Mouse (Mus musculus): ENCODE results near the gene Gli3.

- TF ChIP-seq POLR2A (IDR thresholded peaks at IDR 0.05; ENCODE audit: borderline replicate concordance, low read depth, low read length): no peak
- no peak for TF ChIP-seq CTCF (IDR thresholded peaks at IDR 0.05; ENCODE audit: low read depth, low read length)
These were observed 5.4 kb downstream of the Gli3 start for GRCm38 (mm10) chr13:15468421-15468820.

Data from bone marrow macrophage, adult 2 months (primary cell).